Mouse (Mus musculus): ENCODE measurements at regions not wholly inside any gene's neighbourhood (a gene's known extent, or its start where the extent isn't known, plus 50 kb on each side); places are given as distances from the start of the nearest gene placed in this dataset.

GRCm38 (mm10) chr10:108036486-108037109 lies 124.7 kb upstream of the Otogl start:
- H3K4me3 ChIP-seq (replicated peaks in 1 of 3; ENCODE audit: low read depth in 2 of 3, low read length in 2 of 3, poor library complexity in 1 of 3) = no peak overlapping the region
- no peak overlapping the region for H3K27ac ChIP-seq (ENCODE audit: insufficient read depth, low read depth)
- peak; percentile 37 for DNase-seq (ENCODE audit: extremely low read depth)
- TF ChIP-seq GABPA (IDR thresholded peaks at IDR 0.05; ENCODE audit: insufficient replicate concordance, low read depth, low read length) (no peak), CHD2 (IDR thresholded peaks at IDR 0.05; ENCODE audit: low read length) (no peak)
- no peaks in the 10 kb centered on the region for H3K27me3 ChIP-seq (replicated peaks)
- no peaks in the 10 kb centered on the region for H3K36me3 ChIP-seq (replicated peaks in 1 of 2; ENCODE audit: control insufficient read depth in 1 of 2, insufficient read depth in 1 of 2, low read length in 1 of 2)
- dilution Hi-C loops (cut with MboI; ENCODE audit: extremely low pct_ligation_motif_present, extremely low pct_unique_long_range_greater_than_20kb, low sequenced_read_pairs) (no loop called here), in situ Hi-C loops (cut with MboI; ENCODE audit: low pct_ligation_motif_present, low pct_unique_long_range_greater_than_20kb, low sequenced_read_pairs) (no loop called here)
- H3K9ac ChIP-seq (ENCODE audit: insufficient read depth, low read depth) = no peak overlapping the region
- no peaks in the 10 kb centered on the region for H3K79me2 ChIP-seq (replicated peaks; ENCODE audit: control insufficient read depth, extremely low read depth, insufficient read depth, poor library complexity, severe bottlenecking)
- no peak overlapping the region for H3K4me2 ChIP-seq (ENCODE audit: insufficient read depth, low read depth, poor library complexity, severe bottlenecking)
- no peaks in the 10 kb centered on the region for H3K9me3 ChIP-seq (replicated peaks; ENCODE audit: low read length)
- H3K4me1 ChIP-seq (ENCODE audit: control insufficient read depth in 1 of 2, insufficient read depth in 2 of 2) = peaks cover 0 to 26% of the 10 kb centered on the region in 2 experiments; a peak in 2 of 4 replicates

GRCm38 (mm10) chr10:108034068-108034467 lies 122.1 kb upstream of the Otogl start:
- TF ChIP-seq E2F4 (IDR thresholded peaks at IDR 0.05; ENCODE audit: insufficient replicate concordance, low read depth, low read length) (no peak), POLR2AphosphoS2 (IDR thresholded peaks at IDR 0.05; ENCODE audit: low read depth, low read length) (no peak), NELFE (IDR thresholded peaks at IDR 0.05; ENCODE audit: low read depth, low read length) (no peak), MAFK (IDR thresholded peaks at IDR 0.05; ENCODE audit: insufficient replicate concordance, low read length) (peak; percentile 12; the same call in 1 of the 2 replicates), JUN (IDR thresholded peaks at IDR 0.05; ENCODE audit: insufficient read depth, low read depth, low read length) (no peak)
- no peak overlapping the region for H3K27ac ChIP-seq (ENCODE audit: insufficient read depth, low read depth)
- no peaks in the 10 kb centered on the region for H3K9me3 ChIP-seq (replicated peaks; ENCODE audit: low read length)
- H3K27me3 ChIP-seq (replicated peaks) = no peaks in the 10 kb centered on the region
- H3K79me2 ChIP-seq (replicated peaks; ENCODE audit: control insufficient read depth, extremely low read depth, insufficient read depth, poor library complexity, severe bottlenecking) = no peaks in the 10 kb centered on the region
- dilution Hi-C loops (cut with MboI; ENCODE audit: extremely low pct_ligation_motif_present, extremely low pct_unique_long_range_greater_than_20kb, low sequenced_read_pairs) = no loop called here
- in situ Hi-C loops (cut with MboI; ENCODE audit: low pct_ligation_motif_present, low pct_unique_long_range_greater_than_20kb, low sequenced_read_pairs) = no loop called here
- H3K4me3 ChIP-seq (replicated peaks in 1 of 3; ENCODE audit: low read depth in 2 of 3, low read length in 2 of 3, poor library complexity in 1 of 3) = no peak overlapping the region
- H3K9ac ChIP-seq (ENCODE audit: insufficient read depth, low read depth) = no peak overlapping the region
- DNase-seq (ENCODE audit: extremely low read depth) = no peak
- no peak overlapping the region for H3K4me2 ChIP-seq (ENCODE audit: insufficient read depth, low read depth, poor library complexity, severe bottlenecking)
- H3K36me3 ChIP-seq (replicated peaks in 1 of 2; ENCODE audit: control insufficient read depth in 1 of 2, insufficient read depth in 1 of 2, low read length in 1 of 2) = no peaks in the 10 kb centered on the region
- H3K4me1 ChIP-seq (ENCODE audit: control insufficient read depth in 1 of 2, insufficient read depth in 2 of 2) = peaks cover 0 to 26% of the 10 kb centered on the region in 2 experiments; a peak in 2 of 4 replicates

- no peaks in the 10 kb centered on the region for H3K79me2 ChIP-seq (replicated peaks; ENCODE audit: control insufficient read depth, extremely low read depth, insufficient read depth, poor library complexity, severe bottlenecking)
- H3K4me3 ChIP-seq (replicated peaks in 1 of 3; ENCODE audit: low read depth in 2 of 3, low read length in 2 of 3, poor library complexity in 1 of 3) = no peak overlapping the region
- no peaks in the 10 kb centered on the region for H3K36me3 ChIP-seq (replicated peaks in 1 of 2; ENCODE audit: control insufficient read depth in 1 of 2, insufficient read depth in 1 of 2, low read length in 1 of 2)
- no peaks in the 10 kb centered on the region for H3K9me3 ChIP-seq (replicated peaks; ENCODE audit: low read length)
- peaks cover 0 to 26% of the 10 kb centered on the region in 2 experiments; a peak in 2 of 4 replicates for H3K4me1 ChIP-seq (ENCODE audit: control insufficient read depth in 1 of 2, insufficient read depth in 2 of 2)
- TF ChIP-seq E2F4 (IDR thresholded peaks at IDR 0.05; ENCODE audit: insufficient replicate concordance, low read depth, low read length) (no peak), CTCF (conservative IDR thresholded peaks at IDR 0.05 in 1 of 2, IDR thresholded peaks at IDR 0.05 in 1 of 2; ENCODE audit: low read depth in 2 of 2, low read length in 2 of 2) (no peak), MEF2A (IDR thresholded peaks at IDR 0.05; ENCODE audit: borderline replicate concordance, low read depth, low read length) (no peak), IRF4 (IDR thresholded peaks at IDR 0.05; ENCODE audit: low read depth, low read length) (no peak), JUN (IDR thresholded peaks at IDR 0.05; ENCODE audit: insufficient read depth, low read depth, low read length) (no peak), HCFC1 (IDR thresholded peaks at IDR 0.05; ENCODE audit: low read depth, low read length) (no peak), CHD1 (IDR thresholded peaks at IDR 0.05; ENCODE audit: low read depth, low read length) (no peak), ZKSCAN1 (IDR thresholded peaks at IDR 0.05; ENCODE audit: borderline replicate concordance, low read depth, low read length) (no peak), CHD2 (IDR thresholded peaks at IDR 0.05; ENCODE audit: low read length) (no peak), ELF1 (IDR thresholded peaks at IDR 0.05; ENCODE audit: low read depth, low read length) (no peak), MYC (IDR thresholded peaks at IDR 0.05; ENCODE audit: low read depth, low read length) (no peak), USF2 (conservative IDR thresholded peaks at IDR 0.05; ENCODE audit: low read depth, low read length) (no peak), EP300 (IDR thresholded peaks at IDR 0.05; ENCODE audit: low read length) (no peak), RCOR1 (conservative IDR thresholded peaks at IDR 0.05; ENCODE audit: low read depth, low read length) (no peak), NELFE (IDR thresholded peaks at IDR 0.05; ENCODE audit: low read depth, low read length) (no peak), MAZ (IDR thresholded peaks at IDR 0.05; ENCODE audit: low read depth, low read length) (no peak)
- H3K9ac ChIP-seq (ENCODE audit: insufficient read depth, low read depth) = no peak overlapping the region
- DNase-seq (ENCODE audit: extremely low read depth) = no peak
- H3K27ac ChIP-seq (ENCODE audit: insufficient read depth, low read depth) = no peak overlapping the region
- dilution Hi-C loops (cut with MboI; ENCODE audit: extremely low pct_ligation_motif_present, extremely low pct_unique_long_range_greater_than_20kb, low sequenced_read_pairs) = no loop called here
- in situ Hi-C loops (cut with MboI; ENCODE audit: low pct_ligation_motif_present, low pct_unique_long_range_greater_than_20kb, low sequenced_read_pairs) = no loop called here
- no peak overlapping the region for H3K4me2 ChIP-seq (ENCODE audit: insufficient read depth, low read depth, poor library complexity, severe bottlenecking)
- no peaks in the 10 kb centered on the region for H3K27me3 ChIP-seq (replicated peaks)
These were observed 121.4 kb upstream of the Otogl start for GRCm38 (mm10) chr10:108033317-108033795.
